Mouse (Mus musculus): ENCODE measurements around the gene Ovol2. TPM values are rescaled to one million over a fixed set of nuclear protein-coding genes. Genes with fewer than 3 reads are reported as not detected.
A peak's percentile ranks its signal among the peaks of the same experiment; 100 is the strongest.

Ovol2 gene
- total and polyA plus RNA-seq, 3 experiments: not detected

DNA sequence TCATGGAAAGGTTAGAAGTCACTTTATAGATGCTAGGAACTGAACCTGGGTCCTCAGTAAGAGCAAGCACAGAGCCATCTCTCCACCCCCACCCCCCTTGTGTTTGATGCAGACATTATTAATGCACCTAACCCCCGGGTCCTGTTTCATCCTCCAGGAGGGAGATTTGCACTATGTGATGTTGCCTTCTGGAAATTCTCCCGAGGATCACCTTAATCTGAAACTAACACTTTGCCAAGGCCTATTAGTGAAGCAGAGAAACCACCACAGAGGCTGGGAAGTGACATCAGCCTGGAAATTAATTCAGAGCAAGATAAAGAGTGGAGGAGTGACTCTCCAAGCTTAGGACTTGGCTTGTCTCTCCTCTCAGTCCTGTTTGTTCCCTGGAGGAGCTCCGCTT, 7.7 kb downstream of the Ovol2 start:
- Histone ChIP-seq H3K36me3 (replicated peaks in 1 of 2; ENCODE audit: control insufficient read depth in 1 of 2, insufficient read depth in 1 of 2, low read length in 1 of 2) (no peaks in the 10 kb centered on the region), H3K27ac (ENCODE audit: insufficient read depth, low read depth) (no peak overlapping the region), H3K9ac (ENCODE audit: insufficient read depth, low read depth) (no peak overlapping the region), H3K4me2 (ENCODE audit: insufficient read depth, low read depth, poor library complexity, severe bottlenecking) (no peak overlapping the region), H3K4me1 (ENCODE audit: control insufficient read depth in 1 of 2, insufficient read depth in 2 of 2) (peaks cover 5 to 11% of the 10 kb centered on the region in 2 experiments), H3K9me3 (replicated peaks; ENCODE audit: low read length) (no peaks in the 10 kb centered on the region), H3K4me3 (replicated peaks in 1 of 3; ENCODE audit: low read depth in 2 of 3, low read length in 2 of 3, poor library complexity in 1 of 3) (no peak overlapping the region), H3K27me3 (replicated peaks) (peaks cover 1% of the 10 kb centered on the region), H3K79me2 (replicated peaks; ENCODE audit: control insufficient read depth, extremely low read depth, insufficient read depth, poor library complexity, severe bottlenecking) (no peaks in the 10 kb centered on the region)
- in situ Hi-C loops (cut with MboI; ENCODE audit: low pct_ligation_motif_present, low pct_unique_long_range_greater_than_20kb, low sequenced_read_pairs): no loop called here
- TF ChIP-seq NRF1 (IDR thresholded peaks at IDR 0.05; ENCODE audit: low read depth, low read length) (no peak), PAX5 (IDR thresholded peaks at IDR 0.05; ENCODE audit: low read length) (no peak), SMC3 (IDR thresholded peaks at IDR 0.05; ENCODE audit: low read depth, low read length) (no peak), POLR2A (IDR thresholded peaks at IDR 0.05; ENCODE audit: low read depth, low read length) (no peak), E2F4 (IDR thresholded peaks at IDR 0.05; ENCODE audit: insufficient replicate concordance, low read depth, low read length) (no peak)
- DNase-seq (ENCODE audit: extremely low read depth): no peak
- dilution Hi-C loops (cut with MboI; ENCODE audit: extremely low pct_ligation_motif_present, extremely low pct_unique_long_range_greater_than_20kb, low sequenced_read_pairs): no loop called here

DNA sequence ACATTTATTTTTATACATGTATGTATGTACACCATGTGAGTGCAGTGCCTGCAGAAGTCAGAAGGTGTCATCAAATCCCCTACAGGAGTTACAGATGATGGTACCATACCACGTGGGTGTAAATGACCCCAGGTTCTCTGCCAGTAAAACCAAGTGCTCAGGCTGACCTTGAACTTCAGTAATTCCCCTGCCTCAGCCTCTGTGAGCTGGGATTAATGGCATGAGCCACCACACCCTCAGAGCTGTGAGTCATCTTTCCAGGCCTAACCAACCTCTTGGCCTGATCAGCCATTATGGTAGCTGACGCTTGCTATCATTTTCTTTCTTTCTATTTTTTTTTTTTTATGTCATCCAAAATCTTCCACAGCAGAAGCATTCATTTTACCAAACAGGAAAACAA, 20.6 kb downstream of the Ovol2 start:
- H3K4me1 ChIP-seq (ENCODE audit: control insufficient read depth in 1 of 2, insufficient read depth in 2 of 2): no peaks in the 10 kb centered on the region
- H3K36me3 ChIP-seq (replicated peaks in 1 of 2; ENCODE audit: control insufficient read depth in 1 of 2, insufficient read depth in 1 of 2, low read length in 1 of 2): no peaks in the 10 kb centered on the region
- dilution Hi-C loops (cut with MboI; ENCODE audit: extremely low pct_ligation_motif_present, extremely low pct_unique_long_range_greater_than_20kb, low sequenced_read_pairs) (no loop called here), in situ Hi-C loops (cut with MboI; ENCODE audit: low pct_ligation_motif_present, low pct_unique_long_range_greater_than_20kb, low sequenced_read_pairs) (no loop called here)
- DNase-seq (ENCODE audit: extremely low read depth): no peak
- H3K27ac ChIP-seq (ENCODE audit: insufficient read depth, low read depth): no peak overlapping the region
- no peak overlapping the region for H3K9ac ChIP-seq (ENCODE audit: insufficient read depth, low read depth)
- H3K9me3 ChIP-seq (replicated peaks; ENCODE audit: low read length): no peaks in the 10 kb centered on the region
- no peak overlapping the region for H3K4me3 ChIP-seq (replicated peaks in 1 of 3; ENCODE audit: low read depth in 2 of 3, low read length in 2 of 3, poor library complexity in 1 of 3)
- no peaks in the 10 kb centered on the region for H3K79me2 ChIP-seq (replicated peaks; ENCODE audit: control insufficient read depth, extremely low read depth, insufficient read depth, poor library complexity, severe bottlenecking)
- TF ChIP-seq CTCF (conservative IDR thresholded peaks at IDR 0.05 in 1 of 2, IDR thresholded peaks at IDR 0.05 in 1 of 2; ENCODE audit: low read depth in 2 of 2, low read length in 2 of 2) (0 out of 4 replicates have a peak, but pooled peaks of 1 of the 2 experiments have one; percentile 3), KAT2A (IDR thresholded peaks at IDR 0.05; ENCODE audit: insufficient replicate concordance, low read length) (no peak)
- H3K27me3 ChIP-seq (replicated peaks): no peaks in the 10 kb centered on the region
- no peak overlapping the region for H3K4me2 ChIP-seq (ENCODE audit: insufficient read depth, low read depth, poor library complexity, severe bottlenecking)

DNA sequence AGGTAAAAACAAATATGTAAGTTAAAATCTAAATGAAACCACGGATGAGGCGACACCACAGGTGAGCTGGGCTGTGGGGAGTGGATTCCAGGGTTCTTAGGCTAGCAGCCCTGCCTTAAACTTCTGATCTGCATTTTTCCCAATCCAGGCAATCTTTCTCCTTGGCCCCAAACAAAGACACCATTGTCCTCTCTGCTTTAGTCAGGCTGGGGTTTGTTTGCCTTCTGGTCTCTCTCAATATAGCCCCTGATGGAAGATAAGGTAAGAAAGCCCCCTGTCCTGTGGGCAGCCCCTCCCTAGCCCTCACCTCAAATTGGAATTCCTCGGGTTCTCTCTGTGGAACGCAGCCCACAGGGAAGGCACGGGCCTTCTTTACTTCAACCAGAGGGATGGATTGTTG, 21.7 kb downstream of the Ovol2 start:
- TF ChIP-seq NELFE (IDR thresholded peaks at IDR 0.05; ENCODE audit: low read depth, low read length): no peak
- no peak for TF ChIP-seq TBP (conservative IDR thresholded peaks at IDR 0.05; ENCODE audit: low read depth, low read length)
- no peak for TF ChIP-seq CHD1 (IDR thresholded peaks at IDR 0.05; ENCODE audit: low read depth, low read length)
- no peak for TF ChIP-seq ZMIZ1 (IDR thresholded peaks at IDR 0.05; ENCODE audit: low read depth, low read length)
- no peak overlapping the region for H3K4me3 ChIP-seq (replicated peaks in 1 of 3; ENCODE audit: low read depth in 2 of 3, low read length in 2 of 3, poor library complexity in 1 of 3)
- in situ Hi-C loops (cut with MboI; ENCODE audit: low pct_ligation_motif_present, low pct_unique_long_range_greater_than_20kb, low sequenced_read_pairs) (no loop called here), dilution Hi-C loops (cut with MboI; ENCODE audit: extremely low pct_ligation_motif_present, extremely low pct_unique_long_range_greater_than_20kb, low sequenced_read_pairs) (no loop called here)
- DNase-seq (ENCODE audit: extremely low read depth): no peak
- H3K79me2 ChIP-seq (replicated peaks; ENCODE audit: control insufficient read depth, extremely low read depth, insufficient read depth, poor library complexity, severe bottlenecking): no peaks in the 10 kb centered on the region
- H3K9ac ChIP-seq (ENCODE audit: insufficient read depth, low read depth): no peak overlapping the region
- no peaks in the 10 kb centered on the region for H3K36me3 ChIP-seq (replicated peaks in 1 of 2; ENCODE audit: control insufficient read depth in 1 of 2, insufficient read depth in 1 of 2, low read length in 1 of 2)
- no peaks in the 10 kb centered on the region for H3K9me3 ChIP-seq (replicated peaks; ENCODE audit: low read length)
- H3K4me2 ChIP-seq (ENCODE audit: insufficient read depth, low read depth, poor library complexity, severe bottlenecking): no peak overlapping the region
- no peaks in the 10 kb centered on the region for H3K4me1 ChIP-seq (ENCODE audit: control insufficient read depth in 1 of 2, insufficient read depth in 2 of 2)
- H3K27ac ChIP-seq (ENCODE audit: insufficient read depth, low read depth): no peak overlapping the region
- H3K27me3 ChIP-seq (replicated peaks): no peaks in the 10 kb centered on the region

Measured in CH12.LX (cell line).